Mouse (Mus musculus): ENCODE results near the gene Pigk. TPM values are rescaled to one million over a fixed set of nuclear protein-coding genes. Genes with fewer than 3 reads are reported as not detected.

Gene Pigk
- polyA plus RNA-seq, 1 experiment from 2014 or later, result 44.6 TPM

DNA sequence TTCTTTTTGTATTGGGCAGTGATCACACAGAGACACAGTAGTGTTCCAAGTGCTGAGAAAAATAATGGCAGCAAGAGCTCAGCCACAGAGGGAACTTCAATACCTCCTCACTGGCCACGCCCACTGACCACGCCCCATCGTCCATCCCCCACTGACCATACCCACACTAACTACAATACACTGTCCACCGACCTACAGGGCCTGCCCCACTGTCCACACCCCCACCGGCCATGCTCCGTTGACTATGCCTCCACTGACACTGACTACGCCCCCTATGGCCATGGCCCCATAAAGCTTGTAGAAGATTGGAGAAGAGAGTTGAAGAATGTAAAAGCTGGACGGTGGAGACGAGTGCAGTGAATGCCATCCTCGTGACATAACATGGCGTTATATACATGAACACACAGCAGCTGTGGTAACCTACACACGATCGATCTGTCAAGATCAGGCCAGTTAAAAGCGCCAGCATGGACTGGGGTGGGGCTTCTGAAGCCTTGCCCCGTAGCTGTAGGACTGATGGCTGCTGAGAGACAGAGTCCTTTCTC lies 235.4 kb downstream of the Pigk start:
- H3K27me3 ChIP-seq (replicated peaks; ENCODE audit: insufficient read depth, low read length), result no peaks in the 10 kb centered on the region
- no peaks in the 10 kb centered on the region for H3K9me3 ChIP-seq (ENCODE audit: low read length)
- H3K4me2 ChIP-seq (replicated peaks; ENCODE audit: low read depth, low read length), result no peak overlapping the region
- 89% methylated on average over 15 of the region's 15 CpGs for WGBS
- no peak for DNase-seq (ENCODE audit: low spot score)
- H3K36me3 ChIP-seq (ENCODE audit: insufficient read depth, low read length), result no peaks in the 10 kb centered on the region
- H3K9ac ChIP-seq (replicated peaks; ENCODE audit: low read depth), result no peak overlapping the region
- H3K27ac ChIP-seq (ENCODE audit: low read length), result no peak overlapping the region
- no peak overlapping the region for H3K4me3 ChIP-seq (ENCODE audit: low read depth, low read length)
- ATAC-seq, result no peak
- no peak for TF ChIP-seq EP300 (IDR thresholded peaks at IDR 0.05)
- no peak for TF ChIP-seq CTCF (IDR thresholded peaks at IDR 0.05)
- no peaks in the 10 kb centered on the region for H3K4me1 ChIP-seq (ENCODE audit: insufficient read depth, low read depth, low read length)

DNA sequence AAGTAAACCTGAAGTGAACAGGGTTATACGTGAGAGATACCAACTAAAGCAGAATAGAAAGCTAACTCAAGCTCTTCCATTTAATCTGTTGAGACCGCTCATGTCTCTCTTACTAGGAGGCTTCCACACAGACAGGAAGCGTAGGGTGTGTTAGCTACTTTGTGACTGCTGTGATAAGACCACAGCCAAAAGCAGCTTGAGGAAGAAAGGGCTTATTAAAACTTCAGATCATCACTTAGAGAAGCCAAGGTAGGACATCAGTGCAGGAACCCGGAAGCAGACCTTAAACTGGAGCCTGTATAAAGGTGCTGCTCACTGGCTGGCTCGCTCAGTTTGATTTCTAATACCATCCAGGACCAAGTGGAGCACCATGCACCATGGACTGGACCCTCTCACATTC lies 236.4 kb downstream of the Pigk start:
- Histone ChIP-seq H3K4me1 (ENCODE audit: insufficient read depth, low read depth, low read length) (no peaks in the 10 kb centered on the region), H3K36me3 (ENCODE audit: insufficient read depth, low read length) (no peaks in the 10 kb centered on the region), H3K4me3 (ENCODE audit: low read depth, low read length) (no peak overlapping the region), H3K4me2 (replicated peaks; ENCODE audit: low read depth, low read length) (no peak overlapping the region), H3K27me3 (replicated peaks; ENCODE audit: insufficient read depth, low read length) (no peaks in the 10 kb centered on the region), H3K9ac (replicated peaks; ENCODE audit: low read depth) (no peak overlapping the region), H3K27ac (ENCODE audit: low read length) (no peak overlapping the region), H3K9me3 (ENCODE audit: low read length) (no peaks in the 10 kb centered on the region)
- 88% methylated on average over 5 of the region's 5 CpGs for WGBS
- DNase-seq (ENCODE audit: low spot score), result no peak
- no peak for ATAC-seq
- no peak for TF ChIP-seq EP300 (IDR thresholded peaks at IDR 0.05)

DNA sequence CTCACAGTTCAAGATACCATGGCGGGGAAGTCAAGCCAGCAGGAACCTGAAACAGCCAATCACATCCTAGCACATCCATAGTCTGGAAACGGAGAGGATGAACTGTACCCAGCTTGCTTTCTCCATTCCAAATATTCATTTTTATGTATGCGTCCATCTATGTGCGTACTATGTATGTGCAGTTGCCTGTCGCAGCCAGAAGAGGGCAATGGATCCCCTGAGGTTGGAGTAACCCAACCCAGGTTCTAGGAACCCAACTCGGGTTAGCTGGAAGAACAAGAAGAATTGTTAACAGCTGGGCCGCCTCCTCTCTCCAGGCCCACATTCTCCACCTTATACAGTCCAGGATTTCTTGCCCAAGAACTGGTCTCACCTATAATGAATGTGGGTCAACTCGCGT lies 237.0 kb downstream of the Pigk start:
- Histone ChIP-seq H3K4me2 (replicated peaks; ENCODE audit: low read depth, low read length) (no peak overlapping the region), H3K36me3 (ENCODE audit: insufficient read depth, low read length) (no peaks in the 10 kb centered on the region), H3K9me3 (ENCODE audit: low read length) (no peaks in the 10 kb centered on the region), H3K4me3 (ENCODE audit: low read depth, low read length) (no peak overlapping the region), H3K27ac (ENCODE audit: low read length) (no peak overlapping the region), H3K9ac (replicated peaks; ENCODE audit: low read depth) (no peak overlapping the region), H3K4me1 (ENCODE audit: insufficient read depth, low read depth, low read length) (no peaks in the 10 kb centered on the region), H3K27me3 (replicated peaks; ENCODE audit: insufficient read depth, low read length) (no peaks in the 10 kb centered on the region)
- ATAC-seq (no peak), DNase-seq (ENCODE audit: low spot score) (no peak)
- 89% methylated on average over 9 of the region's 9 CpGs for WGBS
- TF ChIP-seq EP300 (IDR thresholded peaks at IDR 0.05), result no peak

DNA sequence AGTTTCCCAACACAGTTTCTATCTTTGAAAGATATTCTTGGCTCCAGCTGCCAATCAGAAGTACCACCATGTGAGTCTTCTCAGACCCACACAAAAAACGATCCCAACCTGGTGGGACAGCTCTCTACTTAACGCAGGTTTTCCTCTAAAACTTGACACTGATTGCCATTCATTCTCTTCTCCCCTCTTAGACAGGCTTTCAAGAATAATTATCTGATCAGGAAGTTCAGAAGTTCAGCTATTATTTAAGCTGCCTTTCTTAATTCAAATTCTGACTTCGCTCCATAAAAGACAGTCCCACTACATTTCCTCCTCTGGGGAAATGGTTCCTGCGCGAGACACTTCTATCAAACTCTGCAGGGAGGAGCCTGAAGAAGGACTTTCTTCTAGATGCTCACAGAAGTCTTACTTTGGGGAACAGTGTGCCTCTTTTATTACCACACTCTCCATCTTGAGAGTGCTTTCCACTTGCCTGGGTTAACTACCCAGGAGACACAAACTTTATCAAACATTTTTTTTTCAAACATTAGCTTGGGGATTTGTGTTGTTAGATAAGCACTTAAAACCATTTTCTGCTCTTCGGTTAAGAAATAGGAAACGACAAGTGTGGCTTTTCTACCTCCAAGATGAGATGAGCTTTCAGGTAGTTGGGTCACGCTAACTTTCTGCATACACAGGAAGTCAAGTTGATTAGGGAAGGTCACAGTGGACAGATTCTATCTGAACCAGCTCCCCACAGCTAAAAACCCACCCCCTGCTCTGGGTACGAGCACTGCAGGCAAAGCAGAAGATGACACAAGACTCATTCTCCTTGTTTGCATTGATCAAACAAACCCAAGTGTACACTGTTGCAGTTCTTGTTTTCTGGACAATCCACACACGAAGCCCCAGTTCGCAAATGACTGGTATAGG lies 238.0 kb downstream of the Pigk start:
- no peaks in the 10 kb centered on the region for H3K36me3 ChIP-seq (ENCODE audit: insufficient read depth, low read length)
- H3K4me3 ChIP-seq (ENCODE audit: low read depth, low read length), result no peak overlapping the region
- no peaks in the 10 kb centered on the region for H3K9me3 ChIP-seq (ENCODE audit: low read length)
- no peak for DNase-seq (ENCODE audit: low spot score)
- no peak overlapping the region for H3K4me2 ChIP-seq (replicated peaks; ENCODE audit: low read depth, low read length)
- no peak for ATAC-seq
- no peak overlapping the region for H3K27ac ChIP-seq (ENCODE audit: low read length)
- TF ChIP-seq EP300 (IDR thresholded peaks at IDR 0.05) (no peak), CTCF (IDR thresholded peaks at IDR 0.05) (no peak)
- H3K27me3 ChIP-seq (replicated peaks; ENCODE audit: insufficient read depth, low read length), result no peaks in the 10 kb centered on the region
- 50% methylated on average over 11 of the region's 11 CpGs for WGBS
- H3K4me1 ChIP-seq (ENCODE audit: insufficient read depth, low read depth, low read length), result no peaks in the 10 kb centered on the region
- no peak overlapping the region for H3K9ac ChIP-seq (replicated peaks; ENCODE audit: low read depth)

DNA sequence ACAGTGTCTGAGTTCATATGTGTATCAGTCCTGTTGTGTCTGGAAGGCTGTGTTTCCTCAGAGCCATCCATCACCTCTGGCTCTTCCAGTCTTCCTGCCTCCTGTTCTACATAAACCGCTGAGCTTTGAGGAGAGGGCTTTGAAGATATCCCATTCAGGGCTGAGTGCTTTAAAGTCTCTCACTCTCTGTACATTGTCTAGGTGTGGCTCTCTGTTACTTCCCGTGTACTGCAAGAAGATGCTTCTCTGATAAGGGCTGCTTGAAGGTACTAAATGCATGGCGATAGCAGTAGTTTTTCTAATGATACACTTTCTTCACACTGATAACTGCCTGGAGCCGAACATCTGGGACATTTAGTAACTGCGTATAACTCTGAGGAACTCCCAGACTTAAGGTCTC lies 242.1 kb downstream of the Pigk start:
- Histone ChIP-seq H3K4me3 (ENCODE audit: low read depth, low read length) (no peak overlapping the region), H3K9ac (replicated peaks; ENCODE audit: low read depth) (no peak overlapping the region), H3K4me1 (ENCODE audit: insufficient read depth, low read depth, low read length) (no peaks in the 10 kb centered on the region), H3K36me3 (ENCODE audit: insufficient read depth, low read length) (no peaks in the 10 kb centered on the region), H3K4me2 (replicated peaks; ENCODE audit: low read depth, low read length) (no peak overlapping the region), H3K9me3 (ENCODE audit: low read length) (no peaks in the 10 kb centered on the region), H3K27ac (ENCODE audit: low read length) (no peak overlapping the region), H3K27me3 (replicated peaks; ENCODE audit: insufficient read depth, low read length) (no peaks in the 10 kb centered on the region)
- DNase-seq (ENCODE audit: low spot score) (no peak), ATAC-seq (no peak)
- TF ChIP-seq EP300 (IDR thresholded peaks at IDR 0.05) (no peak), CTCF (IDR thresholded peaks at IDR 0.05) (no peak)
- WGBS, result 45% methylated on average over 5 of the region's 5 CpGs

DNA sequence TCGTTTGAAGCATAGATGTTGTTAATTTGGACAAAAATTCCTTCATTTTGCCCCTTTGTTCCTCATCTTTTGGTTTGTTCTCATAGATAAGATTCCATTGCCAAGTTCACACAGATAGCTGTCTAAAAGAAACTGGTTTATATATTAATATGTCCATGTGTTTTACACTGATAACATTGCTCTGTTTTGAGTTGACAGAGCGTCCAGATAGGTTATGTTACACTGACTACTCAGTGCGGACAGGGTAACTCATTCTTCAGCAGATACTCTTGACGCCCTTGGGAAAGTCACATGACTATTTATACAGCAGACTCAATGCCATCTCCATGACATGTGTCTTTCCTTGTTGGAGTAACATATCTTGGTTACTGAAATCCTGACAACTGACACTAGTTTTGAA lies 242.9 kb downstream of the Pigk start:
- H3K9me3 ChIP-seq (ENCODE audit: low read length), result no peaks in the 10 kb centered on the region
- ATAC-seq, result no peak
- WGBS, result 75% methylated on average over 4 of the region's 4 CpGs
- H3K9ac ChIP-seq (replicated peaks; ENCODE audit: low read depth), result no peak overlapping the region
- H3K27ac ChIP-seq (ENCODE audit: low read length), result no peak overlapping the region
- H3K27me3 ChIP-seq (replicated peaks; ENCODE audit: insufficient read depth, low read length), result no peaks in the 10 kb centered on the region
- DNase-seq (ENCODE audit: low spot score), result no peak
- no peaks in the 10 kb centered on the region for H3K4me1 ChIP-seq (ENCODE audit: insufficient read depth, low read depth, low read length)
- TF ChIP-seq CTCF (IDR thresholded peaks at IDR 0.05) (no peak), EP300 (IDR thresholded peaks at IDR 0.05) (no peak)
- H3K36me3 ChIP-seq (ENCODE audit: insufficient read depth, low read length), result no peaks in the 10 kb centered on the region
- no peak overlapping the region for H3K4me2 ChIP-seq (replicated peaks; ENCODE audit: low read depth, low read length)
- H3K4me3 ChIP-seq (ENCODE audit: low read depth, low read length), result no peak overlapping the region
